Mouse (Mus musculus): ENCODE measurements around the gene Creg1. TPM values are rescaled to one million over a fixed set of nuclear protein-coding genes. Genes with fewer than 3 reads are reported as not detected.

Gene Creg1
- polyA plus RNA-seq, 1 experiment from 2014 or later, result 42.9 TPM

GRCm38 (mm10) chr1:165789963-165790362, 26.4 kb downstream of the Creg1 start:
- WGBS, result 93% methylated on average over 6 of the region's 6 CpGs
- H3K4me1 ChIP-seq (ENCODE audit: control insufficient read depth, insufficient read depth, low read depth, low read length), result peaks cover 4% of the 10 kb centered on the region; the same call in 1 of the 2 replicates
- no peak overlapping the region for H3K4me2 ChIP-seq (ENCODE audit: low read length)
- H3K9ac ChIP-seq (ENCODE audit: low read depth, low read length), result no peak overlapping the region
- H3K36me3 ChIP-seq (ENCODE audit: control insufficient read depth, insufficient read depth, low read length), result no peaks in the 10 kb centered on the region
- H3K27me3 ChIP-seq (replicated peaks; ENCODE audit: control insufficient read depth, insufficient read depth, low read length), result peaks cover 2% of the 10 kb centered on the region; the same call in 1 of the 2 replicates
- no peak overlapping the region for H3K27ac ChIP-seq (ENCODE audit: low read depth, low read length)
- no peak overlapping the region for H3K4me3 ChIP-seq (ENCODE audit: low read length)
- no peak for ATAC-seq
- no peaks in the 10 kb centered on the region for H3K9me3 ChIP-seq (ENCODE audit: control insufficient read depth, low read length)

- ATAC-seq, result no peak
- H3K9ac ChIP-seq (ENCODE audit: low read depth, low read length), result no peak overlapping the region
- peaks cover 4% of the 10 kb centered on the region; the same call in 1 of the 2 replicates for H3K4me1 ChIP-seq (ENCODE audit: control insufficient read depth, insufficient read depth, low read depth, low read length)
- no peaks in the 10 kb centered on the region for H3K9me3 ChIP-seq (ENCODE audit: control insufficient read depth, low read length)
- WGBS, result 92% methylated on average over 17 of the region's 17 CpGs
- H3K4me2 ChIP-seq (ENCODE audit: low read length), result no peak overlapping the region
- H3K27me3 ChIP-seq (replicated peaks; ENCODE audit: control insufficient read depth, insufficient read depth, low read length), result peaks cover 2% of the 10 kb centered on the region; the same call in 1 of the 2 replicates
- H3K4me3 ChIP-seq (ENCODE audit: low read length), result no peak overlapping the region
- H3K36me3 ChIP-seq (ENCODE audit: control insufficient read depth, insufficient read depth, low read length), result no peaks in the 10 kb centered on the region
- no peak overlapping the region for H3K27ac ChIP-seq (ENCODE audit: low read depth, low read length)
Measured at GRCm38 (mm10) chr1:165790461-165791210, 27.1 kb downstream of the Creg1 start.

GRCm38 (mm10) chr1:165791411-165791810, 27.9 kb downstream of the Creg1 start:
- Histone ChIP-seq H3K9ac (ENCODE audit: low read depth, low read length) (no peak overlapping the region), H3K4me3 (ENCODE audit: low read length) (no peak overlapping the region), H3K27me3 (replicated peaks; ENCODE audit: control insufficient read depth, insufficient read depth, low read length) (peaks cover 2% of the 10 kb centered on the region; the same call in 1 of the 2 replicates), H3K27ac (ENCODE audit: low read depth, low read length) (no peak overlapping the region), H3K4me1 (ENCODE audit: control insufficient read depth, insufficient read depth, low read depth, low read length) (peaks cover 1% of the 10 kb centered on the region; the same call in 1 of the 2 replicates), H3K9me3 (ENCODE audit: control insufficient read depth, low read length) (no peaks in the 10 kb centered on the region), H3K4me2 (ENCODE audit: low read length) (no peak overlapping the region), H3K36me3 (ENCODE audit: control insufficient read depth, insufficient read depth, low read length) (no peaks in the 10 kb centered on the region)
- WGBS, result 77% methylated on average over 9 of the region's 9 CpGs
- ATAC-seq, result no peak

- Histone ChIP-seq H3K27me3 (replicated peaks; ENCODE audit: control insufficient read depth, insufficient read depth, low read length) (no peaks in the 10 kb centered on the region), H3K4me2 (ENCODE audit: low read length) (no peak overlapping the region), H3K27ac (ENCODE audit: low read depth, low read length) (no peak overlapping the region), H3K4me1 (ENCODE audit: control insufficient read depth, insufficient read depth, low read depth, low read length) (no peaks in the 10 kb centered on the region), H3K9ac (ENCODE audit: low read depth, low read length) (no peak overlapping the region), H3K9me3 (ENCODE audit: control insufficient read depth, low read length) (peaks cover 5% of the 10 kb centered on the region; the same call in 1 of the 2 replicates), H3K36me3 (ENCODE audit: control insufficient read depth, insufficient read depth, low read length) (no peaks in the 10 kb centered on the region), H3K4me3 (ENCODE audit: low read length) (no peak overlapping the region)
- 79% methylated on average over 11 of the region's 11 CpGs for WGBS
- no peak for ATAC-seq
Measured at GRCm38 (mm10) chr1:165801709-165802310, 38.3 kb downstream of the Creg1 start.

GRCm38 (mm10) chr1:165803107-165803506, 39.6 kb downstream of the Creg1 start:
- Histone ChIP-seq H3K9ac (ENCODE audit: low read depth, low read length) (no peak overlapping the region), H3K27ac (ENCODE audit: low read depth, low read length) (no peak overlapping the region), H3K4me3 (ENCODE audit: low read length) (no peak overlapping the region), H3K27me3 (replicated peaks; ENCODE audit: control insufficient read depth, insufficient read depth, low read length) (no peaks in the 10 kb centered on the region), H3K4me2 (ENCODE audit: low read length) (no peak overlapping the region), H3K9me3 (ENCODE audit: control insufficient read depth, low read length) (peaks cover 5% of the 10 kb centered on the region; the same call in 1 of the 2 replicates), H3K4me1 (ENCODE audit: control insufficient read depth, insufficient read depth, low read depth, low read length) (no peaks in the 10 kb centered on the region), H3K36me3 (ENCODE audit: control insufficient read depth, insufficient read depth, low read length) (no peaks in the 10 kb centered on the region)
- no peak for ATAC-seq
- 89% methylated on average over 5 of the region's 5 CpGs for WGBS

GRCm38 (mm10) chr1:165804133-165804532, 40.6 kb downstream of the Creg1 start:
- H3K4me3 ChIP-seq (ENCODE audit: low read length), result no peak overlapping the region
- H3K9me3 ChIP-seq (ENCODE audit: control insufficient read depth, low read length), result peaks cover 5% of the 10 kb centered on the region; the same call in 1 of the 2 replicates
- no peaks in the 10 kb centered on the region for H3K27me3 ChIP-seq (replicated peaks; ENCODE audit: control insufficient read depth, insufficient read depth, low read length)
- no peak for ATAC-seq
- WGBS, result 97% methylated on average over 4 of the region's 4 CpGs
- no peak overlapping the region for H3K9ac ChIP-seq (ENCODE audit: low read depth, low read length)
- no peak overlapping the region for H3K4me2 ChIP-seq (ENCODE audit: low read length)
- no peaks in the 10 kb centered on the region for H3K4me1 ChIP-seq (ENCODE audit: control insufficient read depth, insufficient read depth, low read depth, low read length)
- H3K36me3 ChIP-seq (ENCODE audit: control insufficient read depth, insufficient read depth, low read length), result no peaks in the 10 kb centered on the region
- H3K27ac ChIP-seq (ENCODE audit: low read depth, low read length), result no peak overlapping the region

- WGBS, result 87% methylated on average over 2 of the region's 2 CpGs
- Histone ChIP-seq H3K4me3 (ENCODE audit: low read length) (no peak overlapping the region), H3K27me3 (replicated peaks; ENCODE audit: control insufficient read depth, insufficient read depth, low read length) (peaks cover 4% of the 10 kb centered on the region; the same call in 1 of the 2 replicates), H3K36me3 (ENCODE audit: control insufficient read depth, insufficient read depth, low read length) (no peaks in the 10 kb centered on the region), H3K4me2 (ENCODE audit: low read length) (no peak overlapping the region), H3K4me1 (ENCODE audit: control insufficient read depth, insufficient read depth, low read depth, low read length) (peaks cover 11% of the 10 kb centered on the region), H3K9ac (ENCODE audit: low read depth, low read length) (no peak overlapping the region), H3K9me3 (ENCODE audit: control insufficient read depth, low read length) (no peaks in the 10 kb centered on the region), H3K27ac (ENCODE audit: low read depth, low read length) (no peak overlapping the region)
- no peak for ATAC-seq
Measured at GRCm38 (mm10) chr1:165810633-165811032, 47.1 kb downstream of the Creg1 start.

GRCm38 (mm10) chr1:165811170-165811569, 47.6 kb downstream of the Creg1 start:
- Histone ChIP-seq H3K4me1 (ENCODE audit: control insufficient read depth, insufficient read depth, low read depth, low read length) (peaks cover 11% of the 10 kb centered on the region), H3K9ac (ENCODE audit: low read depth, low read length) (no peak overlapping the region), H3K36me3 (ENCODE audit: control insufficient read depth, insufficient read depth, low read length) (no peaks in the 10 kb centered on the region), H3K4me3 (ENCODE audit: low read length) (no peak overlapping the region), H3K4me2 (ENCODE audit: low read length) (no peak overlapping the region), H3K9me3 (ENCODE audit: control insufficient read depth, low read length) (no peaks in the 10 kb centered on the region), H3K27ac (ENCODE audit: low read depth, low read length) (no peak overlapping the region), H3K27me3 (replicated peaks; ENCODE audit: control insufficient read depth, insufficient read depth, low read length) (peaks cover 4% of the 10 kb centered on the region)
- no peak for ATAC-seq
- WGBS, result 88% methylated on average over 5 of the region's 5 CpGs

- Histone ChIP-seq H3K27ac (ENCODE audit: low read depth, low read length) (no peak overlapping the region), H3K4me2 (ENCODE audit: low read length) (no peak overlapping the region), H3K4me3 (ENCODE audit: low read length) (no peak overlapping the region), H3K9ac (ENCODE audit: low read depth, low read length) (no peak overlapping the region), H3K36me3 (ENCODE audit: control insufficient read depth, insufficient read depth, low read length) (no peaks in the 10 kb centered on the region), H3K27me3 (replicated peaks; ENCODE audit: control insufficient read depth, insufficient read depth, low read length) (peaks cover 4% of the 10 kb centered on the region), H3K4me1 (ENCODE audit: control insufficient read depth, insufficient read depth, low read depth, low read length) (peaks cover 11% of the 10 kb centered on the region), H3K9me3 (ENCODE audit: control insufficient read depth, low read length) (no peaks in the 10 kb centered on the region)
- 87% methylated on average over 3 of the region's 3 CpGs for WGBS
- ATAC-seq, result no peak
Measured at GRCm38 (mm10) chr1:165812775-165813174, 49.2 kb downstream of the Creg1 start.

All from hindbrain, embryonic 16.5 days (tissue).